Mouse (Mus musculus) MEL (cell line): ENCODE results near the gene Reg2. TPM values are rescaled to one million over a fixed set of nuclear protein-coding genes. Genes with fewer than 3 reads are reported as not detected.

ENCODE experiments used
- DNase-seq: peaks from one replicate; pipeline ENCODE4 v3.0.0; 2011; ENCODE audit warnings: low read depth, low spot score
- H3K27ac ChIP-seq: 2 replicates; pipeline ENCODE4 v1.5.1; 2012; ENCODE audit warnings: low read depth, mild to moderate bottlenecking, control low read depth, low read length, moderate library complexity; ENCODE audit not compliant: control insufficient read depth
- H3K27me3 ChIP-seq, 2 experiments: fragments of 150-350 bp in 1 of 2; sonication (generic) in 1 of 2; 2 replicates each; pipeline ENCODE4 v1.6.1; 2012; ENCODE audit warnings: low read length in 2 of 2, mild to moderate bottlenecking in 2 of 2, improper control_type of control experiment in 1 of 2, moderate library complexity in 1 of 2; ENCODE audit not compliant: insufficient read depth in 2 of 2, control insufficient read depth in 1 of 2
- H3K36me3 ChIP-seq, 2 experiments: 2 replicates each; pipeline ENCODE4 v1.6.1; 2012 to 2014; ENCODE audit warnings: low read length in 2 of 2, improper control_type of control experiment in 1 of 2, inconsistent platforms in 1 of 2, mild to moderate bottlenecking in 1 of 2; ENCODE audit not compliant: insufficient read depth in 2 of 2, control insufficient read depth in 1 of 2
- H3K4me1 ChIP-seq, 2 experiments: fragments of 150-350 bp in 1 of 2; sonication (generic) in 1 of 2; 2 replicates each; pipeline ENCODE4 v1.6.1; 2012; ENCODE audit warnings: low read length in 2 of 2, improper control_type of control experiment in 1 of 2, mild to moderate bottlenecking in 1 of 2; ENCODE audit not compliant: insufficient read depth in 2 of 2, control insufficient read depth in 1 of 2
- H3K4me3 ChIP-seq, 2 experiments: fragments of 150-350 bp in 1 of 2; sonication (generic) in 1 of 2; 2 replicates each; pipeline ENCODE4 v1.5.1; 2012; ENCODE audit warnings: low read depth in 2 of 2, low read length in 2 of 2, mild to moderate bottlenecking in 2 of 2, moderate library complexity in 2 of 2, control low read depth in 1 of 2, improper control_type of control experiment in 1 of 2; ENCODE audit not compliant: control insufficient read depth in 1 of 2, insufficient read depth in 1 of 2
- H3K79me2 ChIP-seq: 2 replicates; pipeline ENCODE4 v1.6.1; 2012; ENCODE audit warnings: mild to moderate bottlenecking, low read length, moderate library complexity; ENCODE audit not compliant: control insufficient read depth, poor library complexity, insufficient read depth
- H3K9ac ChIP-seq: 2 replicates; pipeline ENCODE4 v1.6.1; 2012; ENCODE audit warnings: low read depth, mild to moderate bottlenecking, control low read depth, low read length, moderate library complexity; ENCODE audit not compliant: control insufficient read depth, poor library complexity, severe bottlenecking
- H3K9me3 ChIP-seq: fragments of 150-350 bp; sonication (generic); replicated peaks from 2 replicates; pipeline ENCODE4 v1.6.1; 2012; ENCODE audit warnings: mild to moderate bottlenecking, low read length, improper control_type of control experiment, moderate library complexity; ENCODE audit not compliant: insufficient read depth
- BHLHE40 ChIP-seq: IDR thresholded peaks from 2 replicates; pipeline ENCODE4 v1.6.1; 2012; ENCODE audit warnings: low read depth, mild to moderate bottlenecking, inconsistent platforms, low read length, improper control_type of control experiment, borderline replicate concordance
- CHD2 ChIP-seq: IDR thresholded peaks from 2 replicates; pipeline ENCODE4 v1.6.1; 2011; ENCODE audit warnings: low read length, improper control_type of control experiment
- E2F4 ChIP-seq: IDR thresholded peaks from 2 replicates; pipeline ENCODE4 v1.6.1; 2011; ENCODE audit warnings: low read depth, low read length, improper control_type of control experiment, borderline replicate concordance
- EP300 ChIP-seq, 2 experiments: IDR thresholded peaks; 2 replicates each; pipeline ENCODE4 v1.6.1; 2011; ENCODE audit warnings: improper control_type of control experiment in 2 of 2, low read length in 2 of 2, low read depth in 1 of 2, mild to moderate bottlenecking in 1 of 2
- KAT2A ChIP-seq: conservative IDR thresholded peaks from 2 replicates; pipeline ENCODE4 v1.6.1; 2012; ENCODE audit warnings: low read depth, low read length, improper control_type of control experiment, inconsistent platforms
- MAX ChIP-seq: IDR thresholded peaks from 2 replicates; pipeline ENCODE4 v1.6.1; 2011; ENCODE audit warnings: low read length, improper control_type of control experiment
- MAZ ChIP-seq: IDR thresholded peaks from 2 replicates; pipeline ENCODE4 v1.6.1; 2012; ENCODE audit warnings: low read depth, mild to moderate bottlenecking, inconsistent platforms, low read length, improper control_type of control experiment
- MXI1 ChIP-seq: IDR thresholded peaks from 2 replicates; pipeline ENCODE4 v1.6.1; 2011; ENCODE audit warnings: mild to moderate bottlenecking, low read depth, low read length, improper control_type of control experiment
- NELFE ChIP-seq: IDR thresholded peaks from 2 replicates; pipeline ENCODE4 v1.6.1; 2011; ENCODE audit warnings: low read depth, low read length, improper control_type of control experiment
- NRF1 ChIP-seq: IDR thresholded peaks from 2 replicates; pipeline ENCODE4 v1.6.1; 2014; ENCODE audit warnings: low read depth, mild to moderate bottlenecking, inconsistent platforms, low read length, improper control_type of control experiment, moderate library complexity; ENCODE audit not compliant: poor library complexity, insufficient read depth, severe bottlenecking
- POLR2A ChIP-seq, 2 experiments: IDR thresholded peaks; 2 replicates each; pipeline ENCODE4 v1.6.1; 2011 to 2012; ENCODE audit warnings: low read length in 2 of 2, mild to moderate bottlenecking in 2 of 2, control low read depth in 1 of 2, improper control_type of control experiment in 1 of 2, low read depth in 1 of 2, moderate library complexity in 1 of 2; ENCODE audit not compliant: control insufficient read depth in 1 of 2, insufficient read depth in 1 of 2, poor library complexity in 1 of 2
- POLR2AphosphoS2 ChIP-seq: IDR thresholded peaks from 2 replicates; pipeline ENCODE4 v1.6.1; 2011; ENCODE audit warnings: low read length, improper control_type of control experiment
- POLR2AphosphoS5 ChIP-seq: IDR thresholded peaks from 2 replicates; pipeline ENCODE4 v1.6.1; 2012; ENCODE audit warnings: low read depth, borderline replicate concordance, mild to moderate bottlenecking, inconsistent platforms, low read length, moderate library complexity, mixed read lengths
- RCOR1 ChIP-seq: IDR thresholded peaks from 2 replicates; pipeline ENCODE4 v1.6.1; 2012; ENCODE audit warnings: low read depth, mild to moderate bottlenecking, inconsistent platforms, low read length, improper control_type of control experiment
- TBP ChIP-seq: IDR thresholded peaks from 2 replicates; pipeline ENCODE4 v1.8.0; 2011; ENCODE audit warnings: low read depth, low read length, improper control_type of control experiment
- UBTF ChIP-seq: IDR thresholded peaks from 2 replicates; pipeline ENCODE4 v1.6.1; 2012; ENCODE audit warnings: low read depth, mild to moderate bottlenecking, inconsistent platforms, low read length, improper control_type of control experiment, moderate library complexity, borderline replicate concordance; ENCODE audit not compliant: insufficient read depth
- USF2 ChIP-seq, 2 experiments: IDR thresholded peaks; 2 replicates each; pipeline ENCODE4 v1.6.1; 2011 to 2012; ENCODE audit warnings: improper control_type of control experiment in 2 of 2, low read length in 2 of 2, borderline replicate concordance in 1 of 2, inconsistent platforms in 1 of 2, low read depth in 1 of 2, mild to moderate bottlenecking in 1 of 2; ENCODE audit not compliant: insufficient read depth in 1 of 2
- polyA plus RNA-seq, 2 experiments: library from polyadenylated mRNA; stranded (reverse) in 1 of 2; unstranded in 1 of 2; fragments of >175 nt in 1 of 2; fragments of >200 nt in 1 of 2; gene quantifications; 2 replicates each; pipeline versions ENCODE4 v1.2.1 to v1.2.4; 2012; ENCODE audit warnings: low replicate concordance in 2 of 2, low read depth in 1 of 2; ENCODE audit not compliant: insufficient read length in 2 of 2, insufficient read depth in 1 of 2, missing spikeins in 1 of 2
- total RNA-seq: library from RNA; depleted of rRNA; stranded (reverse); fragments of 300-350 nt; gene quantifications from 2 replicates; pipeline ENCODE4 v1.2.3, GENCODE M21; 2012

Gene Reg2
- total and polyA plus RNA-seq, 3 experiments = not detected

GRCm38 (mm10) chr6:78370357-78370756 lies 25.1 kb upstream of the Reg2 start, which contains the start of gene Reg3b:
Gene Reg3b (plus strand): TSS chr6:78370657.
- H3K9ac ChIP-seq = no peak within 1 kb of the TSS
- no peaks in the 10 kb centered on the region for H3K9me3 ChIP-seq
- no peak within 1 kb of the TSS for H3K4me3 ChIP-seq
- no peaks in the 10 kb centered on the region for H3K79me2 ChIP-seq
- DNase-seq = no peak
- H3K27ac ChIP-seq = no peak within 1 kb of the TSS
- no peaks in the 10 kb centered on the region for H3K27me3 ChIP-seq
- H3K4me1 ChIP-seq = no peaks in the 10 kb centered on the region
- TF ChIP-seq MAZ = no peak
- TF ChIP-seq BHLHE40 = no peak
- no peak for TF ChIP-seq NELFE
- TF ChIP-seq CHD2 = no peak
- TF ChIP-seq RCOR1 = no peak
- no peak for TF ChIP-seq POLR2A (IDR thresholded peaks at IDR 0.05; ENCODE audit: control insufficient read depth in 1 of 2, insufficient read depth in 1 of 2, low read depth in 1 of 2, low read length in 2 of 2, poor library complexity in 1 of 2)
- H3K36me3 ChIP-seq = no peaks in the 10 kb centered on the region

- Histone ChIP-seq H3K27me3 (no peaks in the 10 kb centered on the region), H3K9ac (no peak within 1 kb of the TSS), H3K4me3 (no peak within 1 kb of the TSS), H3K4me1 (no peaks in the 10 kb centered on the region), H3K79me2 (no peaks in the 10 kb centered on the region), H3K9me3 (no peaks in the 10 kb centered on the region), H3K36me3 (no peaks in the 10 kb centered on the region), H3K27ac (no peak within 1 kb of the TSS)
- DNase-seq = no peak
- TF ChIP-seq EP300 (IDR thresholded peaks at IDR 0.05; ENCODE audit: low read depth in 1 of 2, low read length in 2 of 2) (no peak), E2F4 (no peak), TBP (no peak), MAX (no peak), NRF1 (no peak), POLR2AphosphoS5 (no peak), NELFE (no peak), USF2 (IDR thresholded peaks at IDR 0.05; ENCODE audit: borderline replicate concordance in 1 of 2, insufficient read depth in 1 of 2, low read depth in 1 of 2, low read length in 2 of 2) (no peak), POLR2AphosphoS2 (no peak)
- TF ChIP-seq, all 39 proteins: peak for 0
Observed at GRCm38 (mm10) chr6:78378765-78379164, 16.7 kb upstream of the Reg2 start, which contains the start of gene Reg3d. Gene Reg3d (minus strand): TSS chr6:78378865.

DNA sequence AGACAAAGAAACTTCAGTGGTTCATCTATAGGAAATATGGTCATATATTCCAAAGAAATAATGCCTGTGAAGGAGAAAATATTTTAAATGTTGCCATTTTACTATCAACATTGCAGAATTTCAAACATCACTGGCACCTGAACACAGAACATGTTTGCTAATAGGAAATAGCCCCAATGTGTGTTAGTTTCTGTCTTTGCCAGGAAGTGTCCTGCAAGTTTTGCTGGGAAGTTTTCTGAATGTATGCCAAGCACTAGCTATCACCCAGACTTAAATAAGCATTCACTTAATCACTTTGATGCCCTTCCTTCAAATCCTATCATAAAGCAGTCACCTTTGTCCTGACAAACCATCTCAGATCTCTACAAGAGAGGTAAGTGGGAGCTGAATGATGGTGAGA lies 15.0 kb upstream of the Reg2 start, which contains the start of gene Reg3a:
TSS of gene Reg3a (plus strand) at position 301 of the 400 bp plus-strand sequence.
- Histone ChIP-seq H3K27ac (no peak within 1 kb of the TSS), H3K9ac (no peak within 1 kb of the TSS), H3K4me1 (no peaks in the 10 kb centered on the region), H3K4me3 (no peak within 1 kb of the TSS), H3K79me2 (no peaks in the 10 kb centered on the region), H3K27me3 (no peaks in the 10 kb centered on the region), H3K9me3 (no peaks in the 10 kb centered on the region), H3K36me3 (no peaks in the 10 kb centered on the region)
- TF ChIP-seq KAT2A (no peak), POLR2AphosphoS5 (no peak), NELFE (no peak), MXI1 (no peak), CHD2 (no peak), UBTF (no peak)
- no peak for DNase-seq
